Mouse (Mus musculus) E14TG2a.4 (cell line): ENCODE results near the gene Ccdc38.

Experiments
- CTCF ChIP-seq: conservative IDR thresholded peaks from 2 replicates; pipeline ENCODE4 v1.5.1; 2014; ENCODE audit warnings: low read length
- NANOG ChIP-seq: IDR thresholded peaks from 2 replicates; pipeline ENCODE4 v1.6.1; 2014; ENCODE audit warnings: borderline replicate concordance, low read length, mixed read lengths
- POU5F1 ChIP-seq: IDR thresholded peaks from 2 replicates; pipeline ENCODE4 v1.6.1; 2014; ENCODE audit warnings: low read length, borderline replicate concordance

DNA sequence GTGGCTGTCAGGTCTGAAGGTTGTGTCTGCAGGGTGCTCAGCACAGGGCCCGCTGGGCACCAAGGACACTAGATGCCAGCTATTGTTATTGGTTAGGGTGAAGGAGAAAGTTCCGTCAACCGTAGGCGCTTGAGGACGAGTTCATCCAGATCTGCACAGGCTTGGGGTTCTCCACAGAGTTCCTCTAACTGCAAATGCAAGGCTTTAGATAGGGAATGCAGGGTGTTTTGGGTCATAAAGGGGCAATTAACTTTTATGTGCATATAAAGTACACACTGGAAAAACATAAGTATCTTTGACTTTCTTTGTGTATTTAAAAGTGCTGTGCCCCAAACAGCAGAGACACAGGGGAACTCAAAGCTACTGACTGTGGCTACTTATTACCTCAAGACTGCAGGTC is 89.9 kb downstream of the Ccdc38 start:
- no peak for TF ChIP-seq CTCF
- TF ChIP-seq NANOG: no peak
- no peak for TF ChIP-seq POU5F1
